Mouse (Mus musculus) midbrain, embryonic 16.5 days (tissue): ENCODE measurements at regions not wholly inside any gene's neighbourhood (a gene's known extent, or its start where the extent isn't known, plus 50 kb on each side); places are given as distances from the start of the nearest gene placed in this dataset.

ENCODE experiments used
- ATAC-seq: fragments of 200-750 bp; cut with Nextera tagmentation; 2 replicates; pipeline ENCODE4 v1.8.0; 2017; ENCODE audit warnings: moderate TSS enrichment
- H3K27ac ChIP-seq: fragments of 300-500 bp; sonication (generic); 2 replicates; pipeline ENCODE4 v1.5.1; 2014; ENCODE audit warnings: mild to moderate bottlenecking, low read length, mixed read lengths
- H3K27me3 ChIP-seq: fragments of 300-500 bp; sonication (generic); 2 replicates; pipeline ENCODE4 v1.6.1; 2014; ENCODE audit warnings: low read depth, low read length, mixed read lengths; ENCODE audit not compliant: control insufficient read depth, insufficient read depth
- H3K36me3 ChIP-seq: fragments of 300-500 bp; sonication (generic); 2 replicates; pipeline ENCODE4 v1.6.1; 2014; ENCODE audit warnings: mild to moderate bottlenecking, low read length, moderate library complexity, mixed read lengths; ENCODE audit not compliant: control insufficient read depth, insufficient read depth
- H3K4me1 ChIP-seq: fragments of 300-500 bp; sonication (generic); 2 replicates; pipeline ENCODE4 v1.6.1; 2014; ENCODE audit warnings: mild to moderate bottlenecking, low read length, mixed read lengths; ENCODE audit not compliant: control insufficient read depth, insufficient read depth
- H3K4me2 ChIP-seq: fragments of 300-500 bp; sonication (generic); 2 replicates; pipeline ENCODE4 v1.6.1; 2014; ENCODE audit warnings: mild to moderate bottlenecking, low read length, mixed read lengths
- H3K4me3 ChIP-seq: fragments of 300-500 bp; sonication (generic); 2 replicates; pipeline ENCODE4 v1.5.1; 2014; ENCODE audit warnings: low read depth, mild to moderate bottlenecking, low read length, moderate library complexity, mixed read lengths
- H3K9ac ChIP-seq: fragments of 300-500 bp; sonication (generic); 2 replicates; pipeline ENCODE4 v1.6.1; 2014; ENCODE audit warnings: low read depth, low read length, mixed read lengths
- H3K9me3 ChIP-seq: fragments of 300-500 bp; sonication (generic); replicated peaks from 2 replicates; pipeline ENCODE4 v1.6.1; 2014; ENCODE audit warnings: mild to moderate bottlenecking, low read length, mixed read lengths; ENCODE audit not compliant: control insufficient read depth, poor library complexity, severe bottlenecking
- WGBS: fragments of 180-500 bp; shearing (Covaris S2); extraction: QIAGEN DNeasy Blood & Tissue Kit; methylation state at CpG from one replicate; pipeline ENCODE4 v1.1.7; 2014; 5-methylcytosine and 5-hydroxymethylcytosine counted together

- H3K4me3 ChIP-seq: no peak overlapping the region
- H3K4me1 ChIP-seq: no peaks in the 10 kb centered on the region
- no peaks in the 10 kb centered on the region for H3K36me3 ChIP-seq
- no peak for ATAC-seq
- H3K4me2 ChIP-seq: no peak overlapping the region
- no peak overlapping the region for H3K9ac ChIP-seq
- H3K9me3 ChIP-seq: no peaks in the 10 kb centered on the region
- no peaks in the 10 kb centered on the region for H3K27me3 ChIP-seq
- H3K27ac ChIP-seq: no peak overlapping the region
- 49% methylated on average over 5 of the region's 5 CpGs for WGBS
Observed at GRCm38 (mm10) chr3:100264991-100265390, 102.8 kb upstream of the Wdr3 start.
